Mouse (Mus musculus): ENCODE measurements around the gene Skap1.
A peak's percentile ranks its signal among the peaks of the same experiment; 100 is the strongest.

The Skap1 gene

GRCm38 (mm10) chr11:96746648-96747047 is 282.3 kb downstream of the Skap1 start:
- DNase-seq (ENCODE audit: low spot score in 2 of 2) = no peak

GRCm38 (mm10) chr11:96747555-96747954 is 283.2 kb downstream of the Skap1 start:
- no peak for DNase-seq (ENCODE audit: low spot score in 2 of 2)

GRCm38 (mm10) chr11:96755298-96755697 is 290.9 kb downstream of the Skap1 start:
- no peak for DNase-seq (ENCODE audit: low spot score in 2 of 2)

- DNase-seq (ENCODE audit: low spot score in 2 of 2) = no peak
Measured at GRCm38 (mm10) chr11:96757421-96757820, 293.0 kb downstream of the Skap1 start.

- no peak for DNase-seq (ENCODE audit: low spot score in 2 of 2)
Measured at GRCm38 (mm10) chr11:96758402-96758801, 294.0 kb downstream of the Skap1 start.

- DNase-seq (ENCODE audit: low spot score in 2 of 2) = peak in 1 of 2 experiments; percentile 59
Measured at GRCm38 (mm10) chr11:96760042-96760441, 295.6 kb downstream of the Skap1 start.

GRCm38 (mm10) chr11:96761984-96762383 is 297.6 kb downstream of the Skap1 start:
- peak; percentile 48 to 64 for DNase-seq (ENCODE audit: low spot score in 2 of 2)

GRCm38 (mm10) chr11:96762742-96763470 is 298.5 kb downstream of the Skap1 start:
- no peak for DNase-seq (ENCODE audit: low spot score in 2 of 2)

GRCm38 (mm10) chr11:96764511-96765350 is 300.3 kb downstream of the Skap1 start:
- no peak for DNase-seq (ENCODE audit: low spot score in 2 of 2)

GRCm38 (mm10) chr11:96765645-96766044 is 301.3 kb downstream of the Skap1 start:
- DNase-seq (ENCODE audit: low spot score in 2 of 2) = no peak

- DNase-seq (ENCODE audit: low spot score in 2 of 2) = peak in 1 of 2 experiments; percentile 48
Measured at GRCm38 (mm10) chr11:96766555-96766954, 302.2 kb downstream of the Skap1 start.

- DNase-seq (ENCODE audit: low spot score in 2 of 2) = no peak
Measured at GRCm38 (mm10) chr11:96767096-96767495, 302.7 kb downstream of the Skap1 start.

GRCm38 (mm10) chr11:96768240-96768639 is 303.8 kb downstream of the Skap1 start:
- DNase-seq (ENCODE audit: low spot score in 2 of 2) = no peak

GRCm38 (mm10) chr11:96771274-96771975 is 307.0 kb downstream of the Skap1 start:
- DNase-seq (ENCODE audit: low spot score in 2 of 2) = no peak

- no peak for DNase-seq (ENCODE audit: low spot score in 2 of 2)
Measured at GRCm38 (mm10) chr11:96772413-96772812, 308.0 kb downstream of the Skap1 start.

GRCm38 (mm10) chr11:96774536-96774935 is 310.1 kb downstream of the Skap1 start:
- no peak for DNase-seq (ENCODE audit: low spot score in 2 of 2)

- DNase-seq (ENCODE audit: low spot score in 2 of 2) = no peak
Measured at GRCm38 (mm10) chr11:96775063-96775462, 310.7 kb downstream of the Skap1 start.

GRCm38 (mm10) chr11:96775665-96776064 is 311.3 kb downstream of the Skap1 start:
- DNase-seq (ENCODE audit: low spot score in 2 of 2) = no peak

GRCm38 (mm10) chr11:96776068-96776467 is 311.7 kb downstream of the Skap1 start:
- no peak for DNase-seq (ENCODE audit: low spot score in 2 of 2)

GRCm38 (mm10) chr11:96776968-96777962 is 312.9 kb downstream of the Skap1 start, which contains the start of gene Snx11:
Snx11 (minus strand) TSS chr11:96777559.
- DNase-seq (ENCODE audit: low spot score in 2 of 2) = peak; percentile 99 to 100
